Mouse (Mus musculus) spleen, adult 2 months (tissue): ENCODE results near the gene Unkl.

Experiments used
- CTCF ChIP-seq: fragments of 200-500 bp; IDR thresholded peaks from 2 replicates; pipeline ENCODE4 v1.5.1; 2011; ENCODE audit warnings: mild to moderate bottlenecking, inconsistent platforms; ENCODE audit not compliant: insufficient read depth, insufficient read length, insufficient replicate concordance; ENCODE audit errors: extremely low read depth
- POLR2A ChIP-seq: fragments of 200-500 bp; IDR thresholded peaks from 2 replicates; pipeline ENCODE4 v1.6.1; 2011; ENCODE audit warnings: low read depth, low read length, inconsistent platforms

DNA sequence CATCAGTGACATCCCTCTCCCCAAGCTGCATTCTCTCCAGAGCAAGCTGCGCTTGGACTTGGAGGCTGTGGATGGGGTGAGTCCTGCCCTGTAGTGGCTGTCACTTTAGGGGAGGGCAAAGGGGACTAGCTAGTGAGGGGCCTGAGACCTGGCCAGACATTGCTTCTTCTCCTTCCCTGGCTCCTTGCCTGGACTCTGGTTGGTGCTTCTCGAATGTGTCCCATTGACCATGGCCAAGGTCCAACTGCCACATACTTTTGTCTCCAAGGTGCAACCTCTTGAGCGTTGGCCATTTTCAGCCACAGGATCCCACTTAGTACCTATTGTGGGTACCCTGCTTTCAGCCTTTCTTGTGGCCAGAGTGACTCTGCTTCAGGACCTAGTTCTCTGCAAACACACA lies 42.5 kb downstream of the Unkl start:
- TF ChIP-seq POLR2A (no peak), CTCF (no peak)
